Mouse (Mus musculus) regulatory T cell (primary cell): ENCODE measurements at regions not wholly inside any gene's neighbourhood (a gene's known extent, or its start where the extent isn't known, plus 50 kb on each side); places are given as distances from the start of the nearest gene placed in this dataset.
"Not testable (repeated sequence)": the region's sequence is repeated elsewhere in the genome, so short reads cannot be mapped to it uniquely, and the experiment has no call there.

ENCODE experiments used
- in situ Hi-C: fragments of 300-600 bp; cut with MboI, MseI; formaldehyde crosslinking; loops from one replicate; pipeline ENCODE4 v1.15.1; 2025; ENCODE audit warnings: high pct_unique_total_duplicates

DNA sequence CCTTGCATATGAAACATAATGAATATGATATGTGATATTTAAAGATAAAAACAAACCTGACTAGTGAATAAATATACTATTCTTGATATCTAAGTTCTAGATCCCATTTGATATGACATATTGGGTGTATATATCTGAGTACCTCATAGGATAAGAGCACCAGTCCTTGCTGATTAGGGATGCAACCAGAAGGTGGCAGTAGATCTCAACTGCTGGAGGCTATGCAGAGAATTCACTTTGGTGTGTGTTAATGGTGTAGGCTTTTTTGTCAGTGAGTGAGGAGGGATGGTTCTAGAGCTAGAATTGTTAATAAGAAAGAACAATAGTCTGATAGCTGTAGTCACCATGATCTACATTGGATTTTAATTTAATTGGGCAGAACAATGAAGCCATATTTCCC, 639.6 kb downstream of the Dad1 start:
- in situ Hi-C loops, result no loop called here

- in situ Hi-C loops, result not testable (repeated sequence)
Observed at GRCm38 (mm10) chr14:53599299-53599698, 654.6 kb downstream of the Dad1 start.

GRCm38 (mm10) chr14:53597287-53597686, 656.6 kb downstream of the Dad1 start:
- in situ Hi-C loops, result not testable (repeated sequence)

GRCm38 (mm10) chr14:53590601-53591000, 663.3 kb downstream of the Dad1 start:
- in situ Hi-C loops, result not testable (repeated sequence)

GRCm38 (mm10) chr14:53582528-53582927, 671.4 kb downstream of the Dad1 start:
- in situ Hi-C loops, result not testable (repeated sequence)

DNA sequence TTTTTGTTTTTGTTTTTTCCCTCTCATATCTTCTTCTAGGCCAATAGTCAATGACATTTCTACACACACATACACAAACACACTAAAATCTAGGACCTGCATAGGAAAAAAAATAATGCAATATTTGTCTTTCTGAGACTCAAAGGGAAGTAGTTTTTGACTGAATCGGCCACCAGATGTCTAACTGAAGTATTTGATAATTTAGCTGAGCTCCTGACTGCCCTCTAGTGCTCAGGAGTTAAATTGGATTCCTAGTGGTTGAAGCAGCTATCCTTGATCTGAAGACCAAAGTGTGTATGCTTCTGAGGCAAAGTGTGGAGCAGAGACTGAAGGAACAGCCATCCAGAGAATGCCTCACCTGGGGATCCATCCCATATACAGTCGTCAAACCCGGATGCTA, 672.2 kb downstream of the Dad1 start:
- in situ Hi-C loops, result not testable (repeated sequence)

DNA sequence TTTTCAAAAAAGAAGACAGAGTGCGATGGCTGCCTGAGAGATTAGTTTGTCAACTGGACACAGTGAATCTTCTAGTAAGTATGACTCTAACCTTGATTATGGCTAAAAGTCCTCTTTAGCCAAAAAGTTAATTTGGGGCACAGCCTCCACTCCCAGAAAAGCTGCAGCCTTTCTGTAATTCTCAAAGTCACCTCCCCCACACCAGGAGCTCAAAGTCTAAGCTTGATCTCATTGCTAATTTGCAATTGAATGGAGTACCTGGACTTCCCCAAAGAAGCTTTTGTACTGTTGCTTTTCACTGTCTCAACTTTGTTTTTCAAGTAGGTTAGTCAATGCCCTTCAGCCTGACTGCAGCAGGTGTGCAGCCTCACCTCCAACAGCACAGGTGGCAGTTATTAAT, 677.0 kb downstream of the Dad1 start:
- in situ Hi-C loops, result not testable (repeated sequence)

DNA sequence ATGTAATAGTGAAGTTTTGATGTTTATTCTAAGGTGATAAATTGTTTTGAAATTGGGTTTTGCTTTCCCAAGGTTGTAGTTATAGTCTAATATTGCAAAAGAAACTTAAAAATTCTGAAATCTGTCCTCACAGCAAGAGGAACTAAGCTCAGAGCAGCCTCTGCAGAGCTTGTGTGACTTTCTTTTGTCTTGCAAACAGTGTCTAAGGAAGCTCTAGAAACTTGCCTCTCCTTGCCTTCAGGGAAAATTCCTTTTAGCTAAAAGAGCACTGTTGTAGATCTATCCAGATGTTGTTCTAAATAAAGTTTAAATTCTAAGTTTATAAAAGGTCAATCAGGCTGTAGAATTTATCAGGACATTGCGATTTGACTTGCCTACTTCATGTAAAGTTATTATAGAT, 681.2 kb downstream of the Dad1 start:
- in situ Hi-C loops, result not testable (repeated sequence)

- in situ Hi-C loops, result no loop called here
Observed at GRCm38 (mm10) chr14:53562606-53563005, 691.3 kb downstream of the Dad1 start.

DNA sequence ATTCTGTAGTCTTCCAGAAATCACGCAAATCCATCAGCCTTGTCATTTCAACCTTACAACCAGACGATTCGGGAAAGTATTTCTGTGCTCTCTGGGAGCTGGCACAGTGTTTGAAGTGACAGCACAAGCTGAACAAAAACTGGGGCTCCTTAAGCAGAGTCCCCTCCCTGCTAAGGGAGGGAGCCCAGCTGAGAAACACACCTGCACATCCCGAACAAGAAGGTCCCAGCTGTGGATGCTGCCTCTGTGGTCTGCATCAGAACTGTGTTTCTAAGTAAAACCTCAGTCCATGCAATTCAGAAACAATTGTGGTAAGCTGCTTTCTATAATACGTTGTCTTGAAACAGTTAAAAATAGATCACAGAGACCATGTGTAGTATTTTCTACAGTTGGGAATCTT, 693.8 kb downstream of the Dad1 start:
- in situ Hi-C loops, result not testable (repeated sequence)

DNA sequence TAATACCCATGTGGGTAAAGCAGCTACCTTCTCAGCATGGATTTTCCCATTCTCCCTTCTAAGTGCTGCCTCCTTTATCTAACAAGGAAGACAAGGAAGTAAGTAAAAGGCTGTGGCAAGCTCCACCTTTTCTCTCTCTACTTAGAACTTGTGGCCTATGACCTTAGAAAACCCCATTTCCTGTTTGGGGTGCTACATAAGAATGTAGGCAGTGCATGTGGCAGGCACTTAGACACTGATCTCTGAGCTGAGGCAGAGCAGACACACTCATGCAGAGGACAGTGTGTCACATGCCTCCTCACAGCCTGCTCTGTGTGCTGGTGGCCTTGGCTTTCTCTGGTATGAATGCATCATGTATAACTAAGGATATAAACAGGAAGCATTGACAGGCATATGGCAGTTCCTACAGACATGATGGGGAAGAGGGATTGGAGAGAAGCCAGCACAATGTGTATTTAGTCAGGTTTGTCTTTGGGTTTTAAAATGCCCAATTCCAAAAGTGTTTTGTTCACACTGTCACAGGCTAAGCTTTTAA, 694.5 kb downstream of the Dad1 start:
- in situ Hi-C loops, result not testable (repeated sequence)

DNA sequence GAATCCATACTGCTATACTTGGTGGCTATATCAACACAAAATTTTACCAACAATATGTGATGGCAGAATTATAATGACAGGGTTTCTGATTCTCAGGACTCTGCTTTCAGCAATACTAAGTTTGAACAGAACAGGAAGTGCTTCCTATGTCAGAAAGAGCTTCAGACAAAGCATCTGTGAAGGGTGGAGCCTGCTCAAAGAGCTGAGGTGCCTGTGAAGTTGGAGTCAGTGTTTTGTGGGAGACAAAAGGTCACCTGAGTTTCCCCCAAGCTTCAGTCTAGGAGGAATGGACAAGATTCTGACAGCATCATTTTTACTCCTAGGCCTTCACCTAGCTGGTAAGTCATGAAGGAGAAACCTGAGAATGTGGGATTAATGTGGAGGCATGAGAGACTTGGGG, 700.1 kb downstream of the Dad1 start:
- in situ Hi-C loops, result no loop called here

- in situ Hi-C loops, result not testable (repeated sequence)
Observed at GRCm38 (mm10) chr14:53547365-53547764, 706.5 kb downstream of the Dad1 start.

GRCm38 (mm10) chr14:53545351-53545750, 708.6 kb downstream of the Dad1 start:
- in situ Hi-C loops, result no loop called here

DNA sequence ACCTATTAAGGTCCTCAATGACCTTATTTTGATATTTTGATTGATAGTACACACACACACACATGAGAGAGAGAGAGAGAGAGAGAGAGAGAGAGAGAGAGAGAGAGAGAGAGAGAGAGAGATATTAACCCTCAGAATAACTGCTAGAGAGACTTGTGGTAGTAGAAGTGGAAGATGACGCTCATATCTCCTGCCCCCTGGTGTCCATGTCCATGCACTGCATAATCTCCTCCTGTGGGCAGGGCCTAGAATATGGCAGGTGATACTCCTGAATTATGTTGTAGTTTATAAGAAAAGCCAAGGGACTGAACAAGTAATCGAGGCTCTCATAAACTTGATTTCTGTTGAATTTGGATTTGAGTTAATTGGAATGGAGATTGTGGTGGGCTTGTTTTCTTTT, 712.3 kb downstream of the Dad1 start:
- in situ Hi-C loops, result not testable (repeated sequence)

DNA sequence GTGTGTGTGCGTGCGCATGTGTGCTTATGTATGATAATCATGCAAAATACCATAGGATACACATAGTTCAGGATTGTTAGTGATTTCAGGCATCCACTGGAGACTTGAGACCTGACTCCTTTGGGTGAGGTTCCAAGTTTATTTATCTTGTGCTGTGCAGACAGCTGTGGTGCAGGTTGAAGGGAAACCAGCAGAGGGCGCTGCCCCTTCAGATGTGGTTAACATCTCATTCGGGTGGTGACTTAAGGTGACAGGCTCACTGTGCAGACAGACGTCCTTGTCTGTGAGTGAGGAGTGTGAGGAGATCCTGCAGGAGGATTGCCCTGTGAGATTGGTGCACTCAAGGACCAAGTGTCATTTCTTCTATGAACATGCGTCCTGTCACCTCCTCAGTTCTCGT, 716.0 kb downstream of the Dad1 start:
- in situ Hi-C loops, result loop anchor here (10.0 kb wide), 1 partner anchor 383 kb away; no protein-coding TSS in a partner anchor

GRCm38 (mm10) chr14:53523430-53523829, 730.5 kb downstream of the Dad1 start:
- in situ Hi-C loops, result not testable (repeated sequence)

- in situ Hi-C loops, result loop anchor here (5.0 kb wide), 1 partner anchor 697 kb away; no protein-coding TSS in a partner anchor
Observed at GRCm38 (mm10) chr14:53518954-53519353, 735.0 kb downstream of the Dad1 start.

DNA sequence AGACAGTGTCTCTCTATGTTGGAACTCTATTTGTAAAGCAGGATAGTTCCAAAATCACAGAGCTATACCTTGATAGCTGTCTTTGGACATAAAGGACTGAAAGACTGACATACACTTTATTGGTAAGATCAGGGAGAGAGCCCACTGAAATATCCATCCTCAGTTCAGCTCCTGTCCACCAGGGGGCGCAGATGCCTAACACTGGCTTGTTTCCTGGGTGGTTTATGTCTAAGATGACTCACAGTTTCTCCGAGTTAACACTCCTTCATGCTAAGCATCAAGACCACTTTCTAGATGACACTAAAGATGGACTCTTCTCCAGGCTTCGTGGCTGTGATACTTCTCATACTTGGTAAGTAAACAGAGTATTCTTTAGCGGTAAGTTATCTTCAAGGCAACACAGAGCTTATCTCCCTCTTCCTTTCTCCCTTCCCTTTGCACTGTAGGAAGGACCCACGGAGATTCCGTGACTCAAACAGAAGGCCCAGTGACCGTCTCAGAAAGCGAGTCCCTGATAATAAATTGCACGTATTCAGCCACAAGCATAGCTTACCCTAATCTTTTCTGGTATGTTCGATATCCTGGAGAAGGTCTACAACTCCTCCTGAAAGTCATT, 737.2 kb downstream of the Dad1 start:
- in situ Hi-C loops, result loop anchor here (5.0 kb wide), 1 partner anchor 694 kb away; no protein-coding TSS in a partner anchor

- in situ Hi-C loops, result loop anchor here (10.0 kb wide), 1 partner anchor 381 kb away; no protein-coding TSS in a partner anchor
Observed at GRCm38 (mm10) chr14:53505389-53505788, 748.5 kb downstream of the Dad1 start.

DNA sequence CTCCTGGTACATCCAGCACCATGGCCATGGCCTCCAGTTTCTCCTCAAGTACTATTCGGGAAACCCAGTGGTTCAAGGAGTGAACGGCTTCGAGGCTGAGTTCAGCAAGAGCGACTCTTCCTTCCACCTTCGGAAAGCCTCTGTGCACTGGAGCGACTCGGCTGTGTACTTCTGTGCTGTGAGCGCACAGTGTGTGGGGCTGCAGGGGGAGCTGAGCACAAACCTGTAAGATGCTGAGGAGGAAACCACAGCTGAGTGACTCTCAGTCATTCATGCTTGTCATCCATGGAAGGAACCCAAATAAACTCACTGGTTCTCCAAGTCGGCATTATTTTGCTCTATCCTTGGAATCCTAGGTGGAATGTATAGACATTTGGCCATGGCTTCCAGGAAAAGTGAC, 765.5 kb downstream of the Dad1 start:
- in situ Hi-C loops, result loop anchor here (10.0 kb wide), 1 partner anchor 694 kb away; no protein-coding TSS in a partner anchor

GRCm38 (mm10) chr14:53487611-53488010, 766.3 kb downstream of the Dad1 start:
- in situ Hi-C loops, result loop anchor here (10.0 kb wide), 1 partner anchor 693 kb away; no protein-coding TSS in a partner anchor

GRCm38 (mm10) chr14:53474170-53474569, 779.7 kb downstream of the Dad1 start:
- in situ Hi-C loops, result not testable (repeated sequence)
